Mouse (Mus musculus) right cerebral cortex, postnatal 25 days (tissue): ENCODE measurements around the gene Txnrd1.
A peak's percentile ranks its signal among the peaks of the same experiment; 100 is the strongest.

ENCODE experiments used
- DNase-seq: peaks from one replicate; pipeline ENCODE4 v3.0.0; 2022

The Txnrd1 gene

DNA sequence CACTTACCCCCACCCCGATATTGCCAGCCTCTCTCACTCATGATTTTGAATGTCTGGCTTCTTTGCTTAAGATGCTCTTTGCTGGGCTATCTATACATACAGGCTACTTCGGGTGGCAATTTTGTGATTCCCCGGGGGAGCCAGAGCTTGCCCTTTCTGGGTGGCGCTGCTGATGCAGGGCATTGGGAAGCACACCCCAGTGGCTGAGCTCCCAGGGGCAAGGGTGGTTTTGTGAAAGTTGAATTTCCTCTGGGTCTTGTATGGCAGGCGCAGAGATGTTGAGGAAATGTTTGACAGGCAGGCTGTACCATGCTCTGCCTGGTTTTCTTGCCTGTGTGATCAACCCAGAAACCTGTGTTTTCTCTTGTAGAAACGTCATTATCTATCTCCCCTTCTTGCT lies 15.1 kb upstream of the Txnrd1 start:
- DNase-seq, result no peak

DNA sequence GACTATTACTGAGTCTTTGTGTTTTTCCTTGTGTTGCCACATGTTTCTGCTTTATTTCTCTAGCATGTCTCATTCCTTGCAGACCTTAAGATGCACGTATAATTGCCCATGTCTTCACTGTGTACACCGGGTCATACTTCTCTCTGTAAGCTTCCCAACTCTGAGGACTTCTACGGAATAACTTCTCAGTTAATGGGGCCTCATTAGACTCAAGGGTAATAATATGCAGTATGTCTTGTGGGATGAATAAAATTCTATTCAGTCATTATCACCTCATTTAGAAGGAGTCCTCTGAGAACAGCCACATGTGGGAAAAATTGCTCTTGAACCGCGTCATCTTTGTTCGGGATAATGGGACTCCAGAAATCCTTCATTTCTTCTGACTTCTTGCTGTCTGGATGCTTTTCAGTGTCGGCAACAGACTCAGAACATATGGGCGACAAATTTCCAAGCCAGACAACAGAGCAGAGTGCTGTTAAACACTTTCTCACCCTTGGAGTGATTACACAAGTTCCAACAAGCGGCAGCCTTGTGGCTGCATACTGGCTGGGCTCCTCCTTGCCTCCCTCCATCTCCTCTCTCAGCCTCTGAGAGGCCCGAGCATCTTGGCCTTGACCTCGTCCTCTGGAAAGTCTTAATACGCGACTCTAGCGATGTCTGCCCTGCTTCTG lies 10.5 kb upstream of the Txnrd1 start:
- no peak for DNase-seq

DNA sequence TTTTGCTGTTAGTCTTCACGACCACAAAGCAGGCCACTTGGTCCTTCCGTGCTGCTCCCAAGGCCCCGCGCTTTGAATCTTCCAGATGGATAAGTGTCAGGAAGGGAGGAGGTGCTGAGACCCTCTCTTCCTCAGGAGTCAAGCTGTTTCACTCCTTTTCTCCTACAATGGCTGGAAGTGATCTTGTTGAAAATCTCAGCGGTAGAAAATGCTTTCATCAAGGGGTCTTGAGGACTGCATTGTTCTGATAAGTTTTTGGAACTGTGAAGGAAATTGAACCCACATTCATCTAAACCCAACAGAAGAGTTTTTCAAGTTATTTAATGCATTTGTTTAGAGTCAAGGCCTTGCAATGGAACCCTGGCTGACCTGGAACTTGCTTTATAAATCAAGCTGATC lies 10.0 kb upstream of the Txnrd1 start:
- no peak for DNase-seq

- no peak for DNase-seq
These were observed 9.2 kb upstream of the Txnrd1 start for GRCm38 (mm10) chr10:82824541-82824940.

- DNase-seq, result peak; percentile 29
These were observed 7.2 kb upstream of the Txnrd1 start for GRCm38 (mm10) chr10:82826516-82826915.

GRCm38 (mm10) chr10:82835898-82836297 lies 2.1 kb downstream of the Txnrd1 start:
- no peak for DNase-seq

DNA sequence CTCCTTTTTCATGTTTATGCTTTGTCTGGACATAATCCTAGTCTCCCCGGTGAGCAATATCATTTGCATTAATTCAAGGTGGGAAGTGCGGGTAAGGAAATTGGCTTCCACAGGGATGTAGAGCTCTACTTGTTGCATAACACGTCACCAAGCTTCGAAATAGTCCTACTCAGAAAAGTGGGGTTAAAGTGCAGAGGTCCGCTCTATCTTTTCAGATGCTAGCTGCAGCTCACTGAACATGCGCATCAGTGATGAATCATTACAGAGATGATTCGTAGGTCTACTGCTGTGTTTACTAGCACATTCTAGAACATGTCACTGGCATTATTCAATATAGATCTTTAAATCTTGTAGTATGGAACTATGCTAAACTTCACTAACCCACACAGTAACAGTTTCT lies 4.6 kb downstream of the Txnrd1 start:
- no peak for DNase-seq

DNA sequence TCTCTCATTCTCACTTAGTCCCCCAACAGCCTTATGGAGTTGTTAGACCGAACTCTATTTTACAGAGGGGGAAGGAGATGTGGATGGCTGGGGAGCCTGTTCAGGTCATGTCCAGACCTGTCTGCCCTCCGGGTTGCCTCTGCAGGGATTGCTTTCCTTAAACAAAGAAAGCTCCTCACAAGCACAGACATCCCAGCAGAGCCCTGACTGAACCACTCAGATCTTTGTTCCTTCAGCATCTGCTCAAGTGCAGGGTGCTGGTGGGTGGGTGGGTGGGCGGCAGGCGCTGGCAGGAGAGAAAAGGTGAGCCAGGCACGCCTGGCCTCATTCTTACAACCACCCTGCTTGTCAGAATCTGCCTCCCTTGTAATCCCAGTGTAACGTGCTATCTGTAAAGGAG lies 10.3 kb downstream of the Txnrd1 start:
- no peak for DNase-seq

GRCm38 (mm10) chr10:82844731-82845130 lies 11.0 kb downstream of the Txnrd1 start:
- DNase-seq, result no peak

GRCm38 (mm10) chr10:82847821-82848459 lies 14.2 kb downstream of the Txnrd1 start:
- no peak for DNase-seq

DNA sequence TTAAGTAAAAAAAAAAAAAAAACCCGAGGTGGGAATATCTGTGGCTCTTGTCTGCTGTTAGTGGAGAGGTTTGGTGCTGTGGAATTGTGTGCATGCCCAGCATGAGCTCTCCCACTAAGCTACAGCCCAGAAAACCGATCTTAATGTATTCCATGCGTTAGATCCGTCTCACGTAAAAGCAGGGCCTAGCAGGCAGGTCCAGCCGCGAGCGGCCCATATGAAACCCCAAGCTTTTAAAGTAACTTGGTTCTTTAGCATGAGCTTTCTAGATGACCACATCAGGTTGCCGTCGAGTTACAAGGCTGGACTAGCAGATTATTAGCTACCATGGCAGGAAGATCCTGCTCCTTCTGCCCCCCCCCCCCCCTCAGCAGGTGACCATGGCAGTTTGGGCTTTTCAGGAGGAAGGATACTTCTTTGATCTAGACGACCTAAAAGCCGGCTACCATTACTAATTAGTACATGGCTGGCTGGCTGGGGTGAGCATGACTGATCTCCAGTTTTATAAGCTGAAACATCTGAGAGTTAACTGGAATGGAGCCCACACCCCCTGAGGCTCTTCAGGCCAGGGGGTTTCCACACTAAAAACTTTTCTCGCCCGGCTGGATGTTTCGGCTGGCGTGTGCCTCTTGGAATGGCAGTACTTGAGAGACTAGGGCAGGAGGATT lies 16.1 kb downstream of the Txnrd1 start:
- DNase-seq, result no peak

- no peak for DNase-seq
These were observed 16.6 kb downstream of the Txnrd1 start for GRCm38 (mm10) chr10:82850354-82850752.

- no peak for DNase-seq
These were observed 18.0 kb downstream of the Txnrd1 start for GRCm38 (mm10) chr10:82851751-82852150.

DNA sequence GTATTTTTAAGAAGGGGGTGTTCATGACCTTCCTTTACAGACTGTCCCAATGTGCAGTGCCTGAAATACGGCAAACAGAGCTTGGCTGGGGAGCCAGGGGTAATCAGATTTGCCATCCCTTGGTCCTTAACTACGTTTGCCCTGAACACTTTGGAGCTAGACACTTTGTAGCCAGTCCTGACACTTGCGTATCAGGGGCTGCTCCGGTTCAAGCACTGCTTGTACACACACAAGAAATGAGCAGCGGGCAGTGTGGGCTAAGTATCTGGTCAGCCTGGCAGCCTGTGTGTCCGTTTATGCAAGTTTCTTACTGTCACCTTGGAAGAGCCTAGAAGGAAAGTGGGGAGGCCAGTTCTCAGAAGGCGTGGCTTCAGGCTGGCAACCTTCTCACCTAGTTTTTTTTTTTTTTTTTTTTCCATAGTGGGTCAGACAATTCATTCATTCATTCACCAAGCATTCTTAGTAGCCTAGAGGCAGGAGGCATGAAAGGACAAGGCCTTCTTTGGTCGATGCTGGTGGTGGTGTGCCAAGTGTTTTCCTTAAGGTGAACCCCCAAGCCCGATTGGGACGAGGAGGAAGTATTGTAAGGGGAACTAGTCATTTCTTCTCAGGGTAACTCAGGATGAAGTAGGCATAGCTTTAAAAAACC lies 24.4 kb downstream of the Txnrd1 start:
- DNase-seq, result no peak

DNA sequence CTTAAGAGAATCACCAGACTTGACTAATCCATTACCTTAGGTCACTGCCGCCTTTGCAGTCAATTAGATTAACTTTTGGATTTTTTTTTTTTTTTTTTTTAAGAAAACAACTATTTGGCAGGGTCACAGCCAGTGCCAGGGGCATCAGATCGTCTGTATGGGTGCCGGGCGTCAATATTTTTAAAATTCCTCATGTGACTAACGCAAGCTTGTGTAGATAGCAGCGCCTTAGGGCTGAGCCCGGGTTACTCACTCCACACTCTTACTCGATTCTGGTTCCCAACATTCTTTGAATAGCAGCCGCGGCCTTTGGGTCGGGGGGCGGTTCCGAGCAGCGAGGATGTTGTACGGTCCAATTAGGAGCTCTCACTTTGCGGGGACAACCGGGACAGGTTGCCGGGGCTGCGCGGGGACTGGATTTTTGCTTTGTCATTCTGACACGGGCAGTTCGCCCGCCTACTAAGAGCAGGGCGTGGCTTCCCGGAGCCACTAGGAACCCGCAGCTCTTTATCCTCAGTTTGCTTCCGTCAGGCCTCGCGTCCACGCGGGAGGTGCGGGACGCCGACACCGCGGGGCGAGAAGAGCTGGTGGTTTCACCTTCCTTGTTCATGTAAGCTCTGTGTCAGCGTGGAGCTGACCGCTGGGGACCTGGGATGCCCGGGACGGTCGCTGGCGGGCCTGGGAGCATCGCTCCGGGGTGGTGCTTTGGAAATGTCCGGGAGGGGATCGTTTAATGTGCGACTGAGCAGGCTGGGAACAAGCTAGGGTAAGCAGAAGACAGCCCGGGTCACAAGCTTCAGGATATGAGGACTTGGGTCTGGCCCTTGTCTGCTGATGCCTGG lies 25.2 kb downstream of the Txnrd1 start:
- DNase-seq, result peak; percentile 91

DNA sequence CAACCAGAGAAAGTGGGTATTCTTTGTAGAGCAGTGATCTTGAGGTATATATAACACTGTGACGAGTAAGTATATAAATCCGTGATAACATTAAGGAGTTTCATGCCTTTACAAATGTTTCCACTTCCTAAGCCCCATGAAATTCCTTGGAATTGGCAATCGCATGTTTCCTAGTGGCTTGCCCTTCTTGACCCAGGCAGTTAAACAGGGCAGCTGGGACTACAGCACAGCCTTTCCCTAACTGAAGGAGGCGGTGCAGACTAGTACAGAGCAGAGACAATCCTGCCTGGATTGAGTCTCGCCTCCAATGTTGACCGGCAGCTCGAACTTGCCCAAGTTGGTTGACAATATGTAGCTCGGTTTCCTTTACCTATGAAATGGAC lies 25.8 kb downstream of the Txnrd1 start:
- peak; percentile 28 for DNase-seq

DNA sequence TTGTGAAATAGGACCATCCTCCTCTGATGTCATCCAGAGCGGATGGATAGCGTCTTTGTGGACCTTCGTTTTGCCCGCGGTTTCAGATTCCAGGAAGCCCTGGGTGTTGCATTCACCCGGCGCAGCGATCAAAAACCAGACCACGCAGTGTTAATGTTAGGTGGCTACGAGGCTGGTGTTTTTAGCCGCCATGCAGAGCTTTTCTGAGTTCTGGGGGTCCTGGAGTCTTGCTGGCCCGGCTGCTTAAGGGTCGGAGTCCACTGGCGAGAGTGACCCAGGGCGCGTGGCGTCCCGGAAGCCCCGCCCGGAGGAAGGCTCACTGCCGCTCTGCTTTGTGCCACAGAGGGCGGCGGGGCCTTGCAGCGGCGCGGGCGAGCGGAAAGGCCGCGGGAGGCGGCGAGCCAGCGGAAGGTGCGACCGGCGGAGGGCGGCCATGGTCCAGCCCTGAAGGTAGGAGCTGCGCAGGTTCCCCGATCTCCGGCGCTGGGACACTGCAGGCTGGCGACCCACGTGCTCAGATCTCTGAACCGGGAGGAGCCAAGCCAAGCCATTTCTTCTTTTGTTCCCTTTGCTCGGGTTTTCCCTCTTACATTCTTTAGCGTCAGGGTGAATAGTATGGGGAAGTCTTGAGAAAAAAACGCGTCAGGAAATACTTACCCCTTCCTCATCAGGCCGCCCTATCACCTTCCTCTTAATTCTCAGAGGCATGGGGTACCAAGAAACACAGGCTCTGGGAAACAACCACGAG lies 26.6 kb downstream of the Txnrd1 start:
- peak; percentile 68 for DNase-seq

GRCm38 (mm10) chr10:82860929-82861315 lies 27.2 kb downstream of the Txnrd1 start:
- DNase-seq, result no peak

- no peak for DNase-seq
These were observed 29.4 kb downstream of the Txnrd1 start for GRCm38 (mm10) chr10:82863106-82863680.

DNA sequence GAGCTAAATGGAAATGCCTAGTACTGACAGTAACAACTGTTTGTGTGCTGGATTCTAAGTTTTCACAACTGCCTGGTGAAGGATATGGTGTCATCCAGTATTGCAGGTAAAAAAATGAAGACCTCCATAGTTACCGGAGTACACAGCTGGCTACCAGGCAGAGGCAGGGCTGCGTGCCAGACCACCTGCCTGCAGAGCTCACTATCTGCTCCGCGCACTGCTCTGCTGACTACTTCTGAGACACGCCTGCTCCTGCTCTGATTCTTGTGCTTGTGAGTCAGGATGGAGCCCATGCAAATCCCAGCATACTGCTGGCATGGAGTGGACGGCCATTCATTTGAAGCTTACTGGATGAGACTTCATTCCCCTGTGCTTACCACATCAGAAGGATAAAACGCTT lies 30.1 kb downstream of the Txnrd1 start:
- DNase-seq, result no peak

DNA sequence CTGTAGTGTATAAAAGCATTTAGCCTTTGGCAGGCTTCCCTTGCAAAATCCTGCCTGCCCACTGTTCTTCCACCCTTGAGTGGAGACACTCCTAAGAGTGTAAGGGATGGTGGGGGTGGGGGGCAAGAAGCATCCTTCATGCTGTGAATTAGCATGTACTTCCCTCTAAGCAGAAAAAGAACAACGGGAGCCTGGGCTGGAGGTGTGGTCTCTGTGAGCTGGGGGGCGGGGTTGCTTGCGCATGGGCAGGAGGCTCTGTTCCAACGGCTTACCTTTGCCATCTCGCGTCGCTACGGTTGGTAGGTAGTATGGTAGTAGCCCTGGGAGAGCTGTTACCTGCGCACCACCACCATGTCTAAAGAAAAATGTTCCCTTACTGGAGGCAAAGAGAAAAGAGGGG lies 32.6 kb downstream of the Txnrd1 start, which contains the start of gene Eid3:
TSS of gene Eid3 (plus strand) at position 271 of the 400 bp plus-strand sequence.
- DNase-seq, result no peak

DNA sequence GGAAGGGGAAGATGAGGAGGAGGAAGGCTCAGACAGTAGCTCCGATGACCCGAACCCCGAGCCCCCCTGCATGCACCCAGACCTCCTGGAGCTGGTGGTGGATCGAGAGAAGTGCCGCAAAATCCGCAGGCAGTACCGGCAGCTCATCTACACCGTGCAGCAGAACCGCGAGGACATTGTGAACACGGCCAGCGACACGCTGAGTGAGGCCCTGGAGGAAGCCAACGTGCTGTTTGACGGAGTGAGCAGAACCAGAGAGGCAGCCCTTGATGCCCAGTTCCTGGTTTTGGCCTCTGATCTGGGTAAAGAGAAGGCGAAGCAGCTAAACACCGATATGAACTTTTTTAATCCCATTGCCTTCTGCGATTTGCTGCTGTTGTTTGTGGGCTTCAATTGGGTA lies 33.1 kb downstream of the Txnrd1 start:
- DNase-seq, result no peak
